Mouse (Mus musculus) lung, postnatal 0 days (tissue): ENCODE results near the gene Dagla.

Experiments
- CTCF ChIP-seq: IDR thresholded peaks from 2 replicates; pipeline ENCODE4 v1.5.1; 2016; ENCODE audit warnings: antibody characterized with exemption, mild to moderate bottlenecking
- EP300 ChIP-seq: IDR thresholded peaks from 2 replicates; pipeline ENCODE4 v1.6.1; 2016; ENCODE audit warnings: antibody characterized with exemption, mild to moderate bottlenecking, control low read depth

- TF ChIP-seq EP300 (no peak), CTCF (no peak)
These were observed 7.4 kb upstream of the Dagla start for GRCm38 (mm10) chr19:10312072-10312471.
